Mouse (Mus musculus) Muller cell, postnatal 12 days (primary cell): ENCODE data around the gene Fads1.

ENCODE experiments used
- DNase-seq: peaks from one replicate; pipeline ENCODE4 v3.0.0-alpha.2; 2015; ENCODE audit errors: inconsistent ontology term

Fads1 gene

DNA sequence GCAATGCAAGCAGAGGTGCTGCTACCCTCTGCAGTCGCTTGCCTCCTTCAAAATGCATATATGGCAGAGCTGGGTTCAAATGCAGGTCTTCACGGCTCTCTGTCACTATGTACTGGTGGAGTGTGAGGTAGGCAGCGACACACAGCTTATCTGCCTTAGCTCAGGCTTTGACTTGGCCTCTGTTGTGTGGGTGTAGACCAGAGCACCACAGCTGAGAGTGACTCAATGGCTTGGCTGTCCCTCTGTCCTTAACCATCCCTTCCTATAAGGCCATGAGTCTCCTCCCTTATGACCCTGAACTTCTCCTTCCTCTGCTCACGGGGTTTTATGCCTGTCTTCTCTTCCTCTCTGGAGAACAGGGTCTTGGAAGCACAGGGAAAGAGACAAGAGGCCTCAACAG, 28.2 kb downstream of the Fads1 start:
- DNase-seq, result no peak

DNA sequence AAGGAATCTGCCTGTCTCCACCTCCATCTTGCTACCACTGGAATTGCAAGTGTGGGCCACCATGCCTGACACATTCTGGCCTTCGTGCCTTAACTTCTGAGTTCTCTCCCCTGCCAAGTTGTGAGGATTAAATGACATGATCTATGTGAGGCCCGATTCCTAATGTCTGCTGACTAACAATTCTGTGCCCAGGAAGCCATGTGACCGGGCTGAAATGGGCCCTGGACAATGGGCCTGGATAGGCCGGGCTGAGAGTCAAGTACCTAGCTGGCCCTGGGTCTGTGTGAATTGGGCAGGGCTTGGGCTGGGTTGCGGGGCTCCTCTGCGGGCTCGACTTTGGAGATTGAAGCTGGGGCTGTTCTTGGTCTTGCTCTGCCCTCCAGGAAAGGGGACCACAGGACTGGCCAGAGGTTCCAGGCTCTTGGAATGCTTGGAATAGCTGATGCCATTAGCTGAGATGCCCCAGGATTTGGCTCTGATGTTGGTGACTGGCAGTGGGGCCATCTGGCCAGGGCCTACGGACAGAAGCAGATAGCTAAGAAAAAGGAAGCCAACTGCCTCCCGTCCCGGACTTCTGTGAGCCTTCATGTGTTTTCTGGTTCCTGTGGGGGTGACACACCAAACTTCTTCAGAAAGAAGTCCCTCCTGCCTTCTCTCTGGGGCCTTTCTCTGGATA, 31.2 kb downstream of the Fads1 start:
- no peak for DNase-seq

DNA sequence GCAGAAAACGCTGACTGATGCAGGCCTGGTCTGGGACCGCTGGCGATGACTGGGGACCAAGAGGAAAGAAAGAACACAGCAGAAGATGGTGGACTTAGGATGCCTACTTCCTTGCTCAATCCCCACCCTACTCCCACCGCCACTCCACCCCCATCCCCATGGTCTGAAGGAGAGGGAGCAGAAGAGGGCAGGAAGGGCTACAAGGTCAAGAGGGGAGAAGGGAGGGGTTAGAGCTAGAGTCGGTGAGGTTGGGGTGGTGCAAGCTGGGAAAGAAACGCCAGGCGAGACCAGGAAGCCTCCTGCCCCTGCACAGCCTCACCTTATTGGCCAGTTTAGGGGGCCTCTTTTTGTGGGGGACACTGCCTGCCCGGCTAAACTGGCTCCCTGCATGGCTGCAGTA, 33.4 kb downstream of the Fads1 start:
- DNase-seq, result no peak

DNA sequence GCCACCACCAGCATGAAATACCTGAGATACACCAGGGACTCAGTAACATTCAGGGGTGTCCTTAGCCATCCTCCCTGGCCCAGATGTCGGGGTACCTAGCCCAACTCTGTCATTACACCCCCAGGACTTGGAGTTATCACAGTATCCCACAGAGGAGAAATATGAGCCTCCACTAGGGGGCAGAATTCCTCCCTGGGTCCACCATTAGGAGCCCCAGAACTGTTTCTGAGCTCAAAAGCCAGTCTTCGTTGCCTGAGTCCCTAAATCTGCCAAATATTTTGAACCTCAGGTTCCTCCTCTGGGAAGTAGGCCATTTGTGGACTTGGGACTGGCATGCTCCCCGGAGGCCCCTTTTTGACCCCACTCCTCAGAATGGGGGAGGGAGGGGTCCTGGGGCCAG, 36.4 kb downstream of the Fads1 start:
- DNase-seq, result no peak

DNA sequence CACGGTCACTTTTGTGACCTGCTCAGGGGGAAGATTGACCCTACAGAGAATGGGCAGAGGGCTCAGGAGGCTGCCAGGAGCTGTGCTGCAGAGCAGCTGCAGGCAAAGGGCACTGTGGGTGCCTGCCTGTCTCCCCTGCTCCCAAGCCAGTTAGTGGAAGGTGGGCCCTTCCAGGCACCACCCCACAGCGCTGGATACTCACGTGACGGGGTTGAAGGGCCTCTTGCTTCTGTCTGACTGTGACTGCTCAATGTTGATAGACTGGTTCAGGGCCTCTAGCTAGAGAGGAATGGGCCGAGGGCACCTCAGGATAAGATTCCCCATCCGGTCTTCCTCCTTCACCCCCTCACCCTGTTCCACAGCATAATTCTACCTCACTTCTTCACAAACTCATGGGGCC, 36.9 kb downstream of the Fads1 start:
- no peak for DNase-seq

DNA sequence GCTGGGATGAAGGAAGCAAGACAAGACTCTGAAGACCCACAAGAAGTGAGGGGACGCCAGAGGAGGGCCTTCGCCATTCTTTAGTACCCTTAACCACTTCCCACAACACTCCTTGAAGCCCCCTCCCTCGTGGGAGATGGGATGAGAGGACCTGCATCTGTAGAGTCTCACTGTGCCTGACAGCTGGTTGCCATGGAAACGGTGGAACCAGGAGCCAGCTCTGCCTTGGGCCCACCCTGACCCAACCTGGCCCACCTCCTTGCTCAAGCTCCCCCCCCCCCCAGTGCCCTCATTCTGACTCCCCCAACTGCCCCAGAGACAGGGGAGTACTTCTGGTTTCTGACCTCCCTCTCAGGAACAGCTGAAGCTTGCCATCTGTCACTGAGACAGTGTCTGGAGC, 38.9 kb downstream of the Fads1 start:
- DNase-seq, result no peak

DNA sequence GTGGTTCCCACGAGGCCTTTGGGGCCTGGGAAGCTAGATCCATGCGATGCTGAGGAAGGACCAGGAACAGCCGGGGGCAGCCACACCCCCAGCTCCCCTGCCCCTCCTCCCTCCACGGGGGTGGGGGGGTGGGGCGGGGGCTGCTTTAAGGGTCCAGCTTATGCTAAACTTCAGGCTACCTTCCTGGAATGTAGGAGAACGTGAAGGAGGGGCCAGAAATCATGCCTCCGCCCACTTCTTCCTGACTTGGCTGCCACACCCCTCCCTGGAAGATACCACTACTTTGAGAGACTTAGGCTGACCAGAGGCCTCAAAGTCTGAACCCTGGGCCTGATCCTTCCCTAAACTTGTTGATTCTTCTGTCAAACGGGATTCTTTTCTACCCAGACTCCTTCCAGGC, 40.0 kb downstream of the Fads1 start:
- no peak for DNase-seq

DNA sequence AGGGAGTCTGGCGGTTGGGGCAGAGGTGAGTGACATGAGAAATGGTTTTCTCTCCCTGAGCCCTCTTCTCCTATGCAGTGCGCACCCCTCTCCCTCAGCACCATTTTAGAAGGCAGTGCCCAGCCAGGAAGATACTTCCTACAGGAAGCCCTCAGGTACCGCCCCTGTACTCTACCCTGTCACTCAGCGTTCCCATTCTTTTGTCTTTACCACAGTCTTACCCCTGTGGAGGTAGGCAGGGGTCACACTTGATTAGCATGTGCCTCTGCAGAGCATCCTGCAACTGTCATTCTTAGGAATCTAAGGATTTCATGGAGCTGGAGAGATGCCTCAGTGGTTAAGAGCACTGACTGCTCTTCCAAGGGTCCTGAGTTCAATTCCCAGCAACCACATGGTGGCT, 40.9 kb downstream of the Fads1 start:
- DNase-seq, result no peak

DNA sequence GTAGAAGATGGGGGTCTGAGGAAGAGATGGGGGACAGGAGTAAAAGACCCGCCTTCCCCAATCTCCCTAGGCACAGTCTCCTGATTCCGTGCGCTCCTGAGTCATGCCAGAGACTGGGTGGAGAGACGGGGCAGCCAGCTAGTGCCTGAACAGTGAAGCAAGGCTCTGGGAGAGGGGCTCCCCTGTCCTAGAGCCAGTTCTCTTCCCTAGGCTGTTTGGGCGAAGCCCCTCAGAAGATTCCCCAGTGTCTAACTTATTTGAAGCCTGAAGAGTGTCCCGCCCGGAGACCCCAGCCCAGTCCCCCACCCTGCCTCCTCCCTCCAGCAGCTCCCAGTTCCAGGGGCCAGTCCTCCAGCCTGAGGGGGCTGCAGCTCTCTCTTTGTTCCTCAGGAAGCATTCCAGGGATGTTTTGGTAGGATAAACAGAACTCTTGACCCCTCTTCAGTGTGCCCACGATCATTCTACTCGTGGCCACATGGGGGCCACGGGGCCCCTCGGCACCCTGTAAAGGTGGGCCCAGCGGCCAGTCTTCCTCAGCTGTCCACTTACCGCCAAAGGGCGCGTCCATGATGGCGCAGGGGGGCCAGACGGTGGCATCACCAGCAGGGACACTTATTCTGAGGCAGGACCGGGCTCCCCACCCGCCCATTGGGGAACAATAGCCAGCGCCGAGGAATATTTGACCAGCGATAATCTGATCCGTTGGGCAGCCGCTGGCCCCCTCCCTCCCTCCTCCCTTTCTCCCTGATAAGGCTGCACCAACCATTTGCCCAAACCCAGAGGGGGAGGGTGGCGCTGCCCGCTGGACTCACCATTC, 42.2 kb downstream of the Fads1 start:
- no peak for DNase-seq

DNA sequence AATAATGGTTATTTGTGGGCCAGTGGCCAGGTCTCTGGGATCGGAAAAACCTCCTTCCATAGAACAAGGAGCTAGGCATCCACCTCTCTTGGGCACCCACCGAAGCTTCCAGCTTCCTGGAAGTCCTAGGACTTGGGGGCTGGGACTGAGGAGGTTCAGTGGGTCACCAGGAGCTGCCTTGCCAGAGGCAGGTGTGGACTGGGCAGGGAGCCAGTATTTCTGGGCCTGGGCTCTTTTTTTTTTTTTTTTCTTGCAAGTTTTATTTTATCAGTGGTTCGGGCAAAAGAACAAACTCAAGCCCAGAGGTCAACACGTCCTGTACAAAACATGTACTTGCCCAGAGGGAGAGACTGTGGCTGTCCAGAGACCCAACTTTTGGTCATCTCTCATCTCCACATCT, 43.1 kb downstream of the Fads1 start:
- no peak for DNase-seq

DNA sequence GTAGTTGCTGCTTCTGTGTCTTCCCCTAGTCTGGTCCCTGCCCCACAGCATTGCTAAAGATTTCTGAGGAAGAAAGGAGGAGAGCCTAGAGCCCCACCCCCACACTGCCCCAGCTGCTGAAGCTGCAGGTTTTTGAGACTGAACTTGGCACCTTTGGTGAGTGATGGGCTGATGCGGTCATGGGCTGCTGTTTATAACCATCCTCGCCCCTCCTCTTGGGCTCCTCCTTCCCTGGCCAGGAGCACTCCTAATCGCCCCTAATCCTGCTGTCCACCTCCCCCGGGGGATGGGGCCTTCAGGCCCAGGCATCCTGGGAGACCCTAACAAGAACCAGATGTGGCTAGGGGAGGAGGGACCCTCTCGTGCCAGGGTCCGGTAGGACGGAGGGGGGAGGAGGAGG, 48.3 kb downstream of the Fads1 start:
- DNase-seq, result no peak

DNA sequence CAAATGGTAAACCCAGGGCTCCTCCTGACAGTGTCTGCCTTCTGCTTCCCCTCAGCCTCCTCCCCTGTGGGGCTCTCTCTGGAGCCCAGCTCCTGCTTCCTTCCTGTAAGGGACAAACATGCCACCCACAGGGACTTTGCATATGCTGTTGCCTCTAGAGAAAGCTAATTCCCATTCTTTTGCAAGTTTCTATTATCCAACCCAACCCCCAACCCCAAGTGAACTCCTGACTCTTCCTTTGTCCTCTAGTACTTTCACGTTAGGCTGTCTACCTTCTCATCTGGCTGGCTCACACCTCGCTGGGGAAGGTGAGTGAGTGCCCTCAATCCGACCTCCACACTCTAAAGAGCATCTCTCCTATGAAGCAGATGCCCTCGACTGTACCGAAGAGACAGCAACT, 49.2 kb downstream of the Fads1 start:
- no peak for DNase-seq

DNA sequence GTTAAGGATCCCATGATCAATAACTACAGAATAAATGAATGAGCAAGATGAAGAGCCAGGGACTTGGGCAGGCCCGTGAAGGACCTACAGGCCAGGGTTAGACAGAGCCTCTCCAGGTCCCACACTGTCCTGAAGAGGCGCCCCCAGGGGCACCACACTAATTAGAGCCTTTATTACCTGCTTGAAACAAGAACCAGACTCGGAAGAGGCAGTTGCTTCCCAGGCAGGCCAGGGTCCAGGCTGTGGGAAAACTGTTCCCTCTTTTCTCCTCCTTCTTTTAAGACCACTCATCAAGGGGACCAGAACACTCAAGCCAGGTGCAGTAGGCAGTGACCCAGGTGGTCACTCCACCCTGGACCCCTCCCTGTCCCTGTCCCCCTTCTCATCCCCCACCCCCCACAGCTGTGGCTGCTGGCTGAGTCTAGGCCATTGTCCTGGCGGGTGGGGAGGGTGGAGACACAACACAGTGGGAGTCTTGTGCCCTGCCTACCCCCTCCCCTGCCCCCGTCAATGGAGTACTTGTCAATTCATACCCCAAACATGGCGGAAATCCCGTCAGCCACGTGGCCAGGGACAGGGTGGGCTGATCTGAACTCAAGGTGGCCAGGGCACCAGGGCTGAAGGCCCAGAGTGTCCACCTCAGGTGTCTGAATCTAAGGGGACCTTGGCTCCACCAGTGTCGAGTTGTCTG, 49.8 kb downstream of the Fads1 start:
- DNase-seq, result no peak

DNA sequence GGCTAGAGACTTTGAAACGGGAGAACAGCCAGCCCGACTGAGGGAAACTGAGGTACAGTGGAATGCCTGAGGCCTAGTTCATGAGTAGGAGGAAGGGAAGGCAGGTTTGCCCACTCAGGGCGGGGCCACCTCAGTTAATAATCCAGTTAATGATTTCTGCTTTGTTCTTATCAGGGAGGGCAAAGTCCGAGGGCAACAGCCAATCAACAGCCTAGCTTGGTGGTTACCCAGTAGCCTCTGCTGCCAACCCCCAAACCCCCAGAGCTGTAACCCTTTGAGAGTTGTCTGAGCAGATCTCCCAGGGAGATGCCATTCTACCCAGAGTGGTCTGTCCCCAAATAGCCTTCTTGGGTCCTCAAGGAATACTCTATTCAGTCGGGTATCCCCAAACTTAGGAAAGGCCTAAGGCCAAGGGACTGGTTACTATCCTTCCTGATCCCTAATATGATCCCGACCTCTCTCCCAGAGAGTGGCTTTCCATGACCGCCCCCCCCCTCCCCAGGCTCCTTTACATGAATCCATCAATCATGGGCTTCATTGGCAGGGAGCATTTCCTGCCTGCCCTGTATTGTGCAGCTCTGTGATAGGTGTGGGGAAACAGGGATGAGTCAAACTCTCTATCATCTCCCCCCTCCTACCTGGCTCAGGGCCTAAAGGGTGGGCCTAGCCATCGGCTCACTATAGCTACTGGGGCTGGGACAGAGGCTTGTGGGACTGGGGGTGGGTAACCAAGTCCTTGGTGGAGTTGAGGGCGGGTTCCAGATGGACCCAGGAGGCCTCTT, 53.3 kb downstream of the Fads1 start:
- DNase-seq, result no peak

DNA sequence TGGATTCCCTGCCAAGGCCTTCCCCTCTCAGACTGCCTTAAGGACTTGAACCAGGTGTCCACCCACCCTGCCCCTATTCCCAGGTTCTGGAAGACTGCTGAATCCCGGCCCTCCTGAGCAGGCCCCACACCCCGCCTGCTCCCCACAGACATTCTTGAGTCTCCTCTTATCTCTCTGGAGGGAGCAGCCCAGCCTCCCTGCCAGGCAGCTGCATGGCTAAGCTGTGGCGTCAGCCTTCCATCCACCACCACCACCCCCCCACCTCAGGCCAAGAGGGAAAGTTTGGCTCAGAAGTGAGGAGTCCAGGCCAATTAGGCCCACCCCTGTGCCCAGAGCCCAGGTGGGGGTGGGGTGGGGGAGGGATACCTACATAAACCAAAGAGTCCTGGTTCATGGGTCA, 55.8 kb downstream of the Fads1 start:
- no peak for DNase-seq

DNA sequence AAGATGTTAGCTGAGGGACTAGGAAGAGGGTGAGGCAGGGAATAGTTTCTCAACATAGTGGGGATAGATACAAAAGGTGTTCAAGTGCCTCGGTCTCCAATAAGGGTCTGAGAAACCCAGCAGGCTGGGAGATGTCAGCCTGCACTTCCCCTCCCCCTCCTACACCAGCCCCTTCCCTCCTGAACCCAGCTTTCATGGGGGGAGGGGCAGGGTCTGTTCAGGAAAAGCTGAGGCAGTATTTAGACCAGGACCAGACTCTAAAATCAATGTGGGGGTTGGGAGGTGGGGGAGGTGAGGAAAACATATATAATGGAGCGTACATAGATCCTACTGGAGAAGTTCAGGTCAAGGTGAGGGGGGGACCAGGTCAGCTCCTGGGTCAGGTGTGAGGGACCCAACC, 56.7 kb downstream of the Fads1 start:
- no peak for DNase-seq

DNA sequence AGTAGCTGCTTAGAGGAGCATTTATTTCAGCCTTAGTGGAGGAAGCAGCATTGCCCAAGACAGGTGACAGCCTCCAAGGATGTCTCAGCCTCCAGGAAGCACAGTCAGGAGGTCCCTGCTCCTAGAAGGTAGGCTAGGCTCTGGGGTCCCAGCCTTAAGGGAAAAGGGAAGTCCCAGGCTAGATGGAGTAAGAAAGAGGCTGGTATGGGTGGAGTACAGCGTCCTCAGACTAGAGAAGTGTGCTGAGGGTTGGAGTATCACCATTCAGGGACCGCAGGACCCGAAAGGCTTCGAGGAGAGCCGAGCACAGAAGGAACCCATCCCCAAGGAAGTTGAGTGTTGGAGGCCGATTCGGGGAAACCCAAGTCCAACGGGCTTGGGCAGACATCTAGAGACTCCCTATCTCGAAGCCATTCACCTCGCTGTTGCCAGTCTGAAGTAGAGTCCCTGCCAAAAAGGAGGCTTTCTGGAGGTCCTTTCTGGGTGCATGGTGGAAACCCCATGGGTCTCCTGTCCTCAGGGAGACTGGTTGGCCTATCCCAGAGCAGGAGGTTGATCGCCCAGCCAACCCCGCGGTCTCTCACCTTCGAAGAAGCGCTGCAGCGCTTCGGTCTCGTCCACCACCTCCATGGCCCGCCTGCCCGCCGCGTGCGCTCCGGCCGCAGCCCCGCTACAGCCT, 57.4 kb downstream of the Fads1 start:
- no peak for DNase-seq

DNA sequence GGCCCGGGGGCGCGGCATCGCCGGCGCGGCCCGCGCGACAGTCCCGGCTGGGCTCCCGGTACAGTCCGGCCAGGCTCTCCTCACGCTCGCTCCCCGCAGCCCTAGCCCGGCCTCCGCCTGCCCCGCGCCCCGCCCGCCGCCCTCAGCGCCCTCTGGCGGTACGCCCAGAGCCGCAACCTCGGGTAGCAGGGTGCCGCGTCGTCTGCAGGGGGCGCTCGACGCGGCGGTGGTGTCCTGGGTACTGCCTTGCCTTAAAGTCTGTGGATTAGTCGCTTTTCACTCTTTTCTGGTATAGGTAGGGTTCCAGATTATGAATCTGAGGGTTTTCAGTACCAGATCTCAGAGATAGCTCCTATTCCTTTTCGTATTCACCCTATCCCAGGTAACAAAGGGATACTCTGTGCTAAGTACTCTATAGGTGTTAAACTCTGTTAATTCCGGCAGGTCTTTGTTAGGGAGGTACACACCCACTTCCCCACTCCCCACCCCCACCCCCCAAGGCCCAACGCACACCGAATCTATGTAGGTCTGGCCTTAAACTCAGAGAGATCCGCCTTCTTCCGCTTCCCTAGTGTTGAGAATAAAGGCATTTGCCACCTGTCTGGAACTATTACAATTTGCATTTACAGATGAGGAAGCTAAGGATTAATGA, 58.1 kb downstream of the Fads1 start, which contains the start of gene Myrf:
TSS of gene Myrf (minus strand) at position 95 of the 652 bp plus-strand sequence.
- peak; percentile 75 for DNase-seq

DNA sequence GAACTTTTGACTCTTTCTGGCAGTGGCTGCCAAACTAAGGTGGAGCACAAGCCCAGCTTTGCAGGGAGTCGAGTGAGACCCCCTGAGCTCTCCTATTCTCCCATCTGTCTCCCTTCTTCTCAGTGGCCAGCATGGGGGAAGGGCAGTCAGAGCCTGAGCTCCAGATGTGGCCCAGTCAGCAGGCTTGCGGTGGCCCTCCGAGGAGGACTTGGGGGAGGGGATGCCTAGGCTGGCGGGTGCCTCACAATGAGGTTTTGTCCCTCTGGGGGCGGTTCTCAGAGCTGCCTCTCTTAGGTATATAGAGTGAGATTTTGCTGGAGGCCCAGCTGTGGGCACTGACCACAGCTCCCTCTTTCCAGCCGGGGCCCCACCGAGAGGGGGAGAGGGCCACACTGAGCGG, 60.2 kb downstream of the Fads1 start:
- DNase-seq, result no peak

DNA sequence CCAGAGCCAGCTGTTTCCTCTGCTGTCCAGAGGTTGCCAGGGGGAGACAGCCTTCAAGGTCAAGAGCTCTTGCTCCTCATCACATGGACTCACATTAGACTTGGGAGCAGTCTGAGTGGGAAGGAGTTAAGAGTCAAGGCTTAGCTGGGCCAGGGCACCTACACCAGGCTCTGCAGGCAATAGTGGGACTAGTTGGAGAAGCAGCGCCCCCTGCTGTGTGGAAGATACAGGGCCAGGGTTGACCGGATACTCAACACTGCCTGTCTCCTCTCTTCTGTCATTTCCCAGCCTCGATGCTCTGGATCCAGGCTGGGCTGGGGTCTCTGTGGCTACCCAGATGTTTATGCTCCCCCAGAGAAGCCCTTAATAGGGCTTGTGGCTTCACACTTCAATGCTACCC, 61.5 kb downstream of the Fads1 start:
- no peak for DNase-seq
